Mouse (Mus musculus) left cerebral cortex, adult 11 months (tissue): ENCODE results near the gene Cyp4f18.
A peak's percentile ranks its signal among the peaks of the same experiment; 100 is the strongest.
"Not testable (repeated sequence)": the region's sequence is repeated elsewhere in the genome, so short reads cannot be mapped to it uniquely, and the experiment has no call there.

Experiments used
- DNase-seq: peaks from one replicate; pipeline ENCODE4 v3.0.0; 2022; ENCODE audit warnings: low spot score

Gene Cyp4f18

DNA sequence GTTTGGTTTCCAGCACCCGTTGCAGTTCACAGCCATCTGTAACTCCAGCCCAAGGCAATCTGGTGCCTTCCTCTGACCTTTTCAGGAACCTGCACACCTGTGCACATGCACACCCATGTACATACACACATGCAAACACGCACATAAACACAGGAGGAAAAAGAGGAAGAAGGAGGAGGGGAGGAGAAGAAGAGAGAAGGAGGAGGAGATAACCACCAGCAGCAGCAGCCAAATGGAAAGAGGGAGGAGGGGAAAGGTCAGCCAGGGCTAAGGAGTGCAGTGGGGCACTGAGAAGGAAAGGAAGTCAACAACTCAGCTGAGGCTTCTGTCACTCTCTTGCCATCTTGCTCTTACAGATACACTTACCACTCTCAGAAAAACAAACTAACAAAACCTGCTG, 28.4 kb downstream of the Cyp4f18 start:
- DNase-seq = no peak

- DNase-seq = no peak
Observed at GRCm38 (mm10) chr8:71974211-71974610, 35.2 kb downstream of the Cyp4f18 start.

DNA sequence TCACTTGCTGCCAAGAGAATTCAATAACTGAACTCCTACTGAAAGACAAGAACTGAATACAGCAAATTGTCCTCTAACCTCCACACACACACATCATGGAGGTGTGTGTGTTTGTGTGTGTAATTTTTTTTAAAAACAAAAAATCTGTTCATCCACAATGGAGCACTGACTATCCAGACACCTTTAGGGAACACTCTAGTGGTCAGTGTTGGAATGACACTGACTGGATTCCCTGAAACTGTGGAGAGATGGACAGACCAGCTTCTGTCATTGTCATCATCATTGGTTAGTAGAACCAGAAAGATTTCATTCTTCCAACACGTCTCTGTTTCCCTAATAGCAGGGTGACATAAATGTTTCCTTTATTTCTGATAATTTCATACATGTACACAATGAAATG, 37.5 kb downstream of the Cyp4f18 start:
- no peak for DNase-seq

- DNase-seq = no peak
Observed at GRCm38 (mm10) chr8:71968636-71969035, 40.8 kb downstream of the Cyp4f18 start.

GRCm38 (mm10) chr8:71968100-71968499, 41.3 kb downstream of the Cyp4f18 start:
- no peak for DNase-seq

- no peak for DNase-seq
Observed at GRCm38 (mm10) chr8:71967261-71967660, 42.2 kb downstream of the Cyp4f18 start.

DNA sequence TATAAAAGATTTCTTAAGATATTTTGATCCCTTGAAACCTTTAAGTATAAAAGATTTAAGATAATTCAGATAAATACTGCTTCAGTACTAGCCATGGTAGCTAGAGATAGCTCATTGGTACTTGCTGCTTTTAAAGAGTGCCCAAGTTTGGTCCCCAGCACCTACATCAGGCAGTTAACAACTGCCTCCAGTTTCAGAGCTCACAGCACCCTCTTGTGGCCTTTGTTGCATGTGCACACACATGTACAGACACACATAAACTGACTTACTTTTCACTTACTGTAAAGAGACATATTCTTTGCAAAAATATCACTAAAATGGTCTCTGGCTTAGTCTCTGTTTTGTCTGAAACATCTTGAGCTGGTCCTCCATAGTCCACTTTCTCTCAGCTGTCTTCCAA, 43.0 kb downstream of the Cyp4f18 start:
- DNase-seq = no peak

DNA sequence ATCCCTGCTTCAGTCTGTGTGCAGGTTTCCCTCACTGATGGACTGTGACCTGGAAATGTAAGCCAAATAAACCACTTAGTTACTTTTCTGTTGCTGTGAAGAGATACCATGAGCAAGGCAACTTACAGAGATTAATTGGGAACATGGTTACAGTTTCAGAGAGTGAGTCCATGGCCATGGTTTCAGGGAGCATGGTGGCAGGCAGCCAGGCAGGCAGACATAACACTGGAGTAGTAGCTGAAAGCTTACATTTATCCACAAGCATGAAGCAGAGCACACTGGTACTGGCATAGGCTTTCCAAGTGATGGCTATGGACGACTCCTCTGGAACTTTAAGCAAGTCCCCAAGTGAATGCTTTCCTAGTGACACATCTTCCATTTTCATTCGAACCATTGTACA, 44.3 kb downstream of the Cyp4f18 start:
- DNase-seq = no peak

- DNase-seq = no peak
Observed at GRCm38 (mm10) chr8:71964051-71964450, 45.4 kb downstream of the Cyp4f18 start.

DNA sequence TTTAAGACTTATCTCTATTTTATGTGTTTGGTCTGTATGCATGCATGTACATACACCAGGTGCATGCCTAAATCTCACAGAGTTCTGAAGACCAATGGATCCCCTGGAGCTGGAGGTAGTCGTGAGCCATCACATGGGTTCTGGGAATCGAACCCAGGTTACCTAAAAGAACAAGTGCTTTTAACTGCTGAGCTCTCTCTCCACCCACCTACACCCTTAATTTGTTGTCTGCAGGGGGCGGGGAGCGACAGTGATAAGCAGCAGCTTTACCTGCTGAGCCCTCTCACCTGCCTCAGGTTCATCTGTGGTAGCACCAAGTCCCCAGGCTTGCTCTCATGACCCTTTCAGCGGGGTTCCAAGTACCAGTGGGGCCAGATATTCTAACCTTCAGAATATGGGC, 47.6 kb downstream of the Cyp4f18 start:
- no peak for DNase-seq

- DNase-seq = no peak
Observed at GRCm38 (mm10) chr8:71960483-71960882, 48.9 kb downstream of the Cyp4f18 start.

- no peak for DNase-seq
Observed at GRCm38 (mm10) chr8:71954666-71955065, 54.8 kb downstream of the Cyp4f18 start.

- not testable (repeated sequence) for DNase-seq
Observed at GRCm38 (mm10) chr8:71952961-71953700, 56.3 kb downstream of the Cyp4f18 start.

- no peak for DNase-seq
Observed at GRCm38 (mm10) chr8:71952489-71952888, 56.9 kb downstream of the Cyp4f18 start.

GRCm38 (mm10) chr8:71951436-71952161, 57.8 kb downstream of the Cyp4f18 start:
- DNase-seq = no peak

DNA sequence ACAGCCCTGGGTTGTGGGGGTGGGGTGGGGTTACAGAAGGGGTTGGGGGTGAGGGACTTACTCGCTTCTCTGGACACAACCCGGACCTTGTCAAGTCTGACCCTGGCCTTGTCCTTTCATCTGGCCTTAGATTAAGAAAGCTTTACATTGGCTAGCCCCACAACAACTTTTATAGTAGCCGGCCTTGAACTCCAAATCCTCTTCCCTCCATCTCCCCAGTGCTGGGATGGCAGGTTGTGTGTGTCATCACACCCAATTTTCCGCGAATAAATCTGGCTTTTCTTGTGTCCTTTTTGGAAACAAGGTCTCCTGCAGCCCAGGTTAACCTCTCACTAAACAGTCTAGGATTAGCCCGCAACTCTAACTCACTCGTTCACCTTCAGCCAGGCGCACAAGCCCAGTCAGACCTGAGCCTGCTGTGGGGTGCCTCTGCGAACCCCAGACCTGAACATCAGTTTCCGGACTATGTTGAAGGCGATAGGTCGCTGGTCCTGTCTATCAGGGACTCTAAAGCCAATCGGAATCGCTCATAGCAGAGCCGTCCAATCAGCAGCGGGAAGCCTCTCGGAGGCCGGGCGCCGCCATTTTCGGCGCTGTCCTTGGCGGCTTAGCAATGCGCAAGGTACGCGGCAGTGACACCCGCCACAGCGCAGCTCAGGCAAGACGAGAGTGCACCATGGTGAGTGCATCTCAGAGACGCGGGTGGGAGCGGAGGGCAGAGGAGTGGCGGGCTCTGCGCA, 58.8 kb downstream of the Cyp4f18 start, which contains the start of gene Zfp961:
Gene Zfp961, plus strand, starts transcription at position 557 of the 740 bp plus-strand sequence.
- peak; percentile 97 for DNase-seq

- no peak for DNase-seq
Observed at GRCm38 (mm10) chr8:71948624-71949023, 60.8 kb downstream of the Cyp4f18 start.

DNA sequence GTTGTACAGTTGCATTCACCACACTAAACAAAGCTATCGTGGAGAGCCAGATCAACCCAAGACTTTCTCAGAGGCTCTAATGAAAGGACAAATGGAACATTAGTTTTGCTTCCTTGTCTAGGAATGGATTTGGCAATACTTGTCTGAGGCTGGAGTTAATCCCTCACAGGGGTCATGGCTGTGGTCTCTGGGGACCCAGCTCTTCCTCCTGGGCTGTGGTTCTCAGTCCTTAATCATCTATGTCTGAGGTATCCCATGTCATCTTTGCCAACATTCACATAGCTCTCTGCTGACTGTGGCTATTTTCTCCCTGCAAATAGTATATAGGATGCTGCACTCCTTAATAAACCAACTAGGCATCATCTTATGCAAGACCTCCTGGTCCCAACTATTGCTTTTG, 67.7 kb downstream of the Cyp4f18 start:
- DNase-seq = no peak

GRCm38 (mm10) chr8:71940293-71941208, 68.9 kb downstream of the Cyp4f18 start:
- no peak for DNase-seq
